Mouse (Mus musculus): ENCODE data around the gene Efr3b.
A peak's percentile ranks its signal among the peaks of the same experiment; 100 is the strongest.

- TF ChIP-seq POLR2A (IDR thresholded peaks at IDR 0.05; ENCODE audit: extremely low read depth, insufficient read depth, low read length): no peak
- TF ChIP-seq CTCF (IDR thresholded peaks at IDR 0.05; ENCODE audit: extremely low read depth, insufficient read depth, low read length): peak; percentile 72
Observed at GRCm38 (mm10) chr12:3926127-3926526, 112.6 kb downstream of the Efr3b start.
